Mouse (Mus musculus): ENCODE data around the gene Ano9. TPM values are rescaled to one million over a fixed set of nuclear protein-coding genes. Genes with fewer than 3 reads are reported as not detected.

The Ano9 gene
- not detected for polyA plus RNA-seq (2017; shearing (Covaris generic))

GRCm38 (mm10) chr7:141117636-141118035 is at the start of gene Ano9:
TSS of gene Ano9 (minus strand) at chr7:141117806.

GRCm38 (mm10) chr7:141122245-141122644 is 4.6 kb upstream of the Ano9 start, which contains the start of gene Ptdss2:
TSS of gene Ptdss2 (plus strand) at chr7:141122382.

DNA sequence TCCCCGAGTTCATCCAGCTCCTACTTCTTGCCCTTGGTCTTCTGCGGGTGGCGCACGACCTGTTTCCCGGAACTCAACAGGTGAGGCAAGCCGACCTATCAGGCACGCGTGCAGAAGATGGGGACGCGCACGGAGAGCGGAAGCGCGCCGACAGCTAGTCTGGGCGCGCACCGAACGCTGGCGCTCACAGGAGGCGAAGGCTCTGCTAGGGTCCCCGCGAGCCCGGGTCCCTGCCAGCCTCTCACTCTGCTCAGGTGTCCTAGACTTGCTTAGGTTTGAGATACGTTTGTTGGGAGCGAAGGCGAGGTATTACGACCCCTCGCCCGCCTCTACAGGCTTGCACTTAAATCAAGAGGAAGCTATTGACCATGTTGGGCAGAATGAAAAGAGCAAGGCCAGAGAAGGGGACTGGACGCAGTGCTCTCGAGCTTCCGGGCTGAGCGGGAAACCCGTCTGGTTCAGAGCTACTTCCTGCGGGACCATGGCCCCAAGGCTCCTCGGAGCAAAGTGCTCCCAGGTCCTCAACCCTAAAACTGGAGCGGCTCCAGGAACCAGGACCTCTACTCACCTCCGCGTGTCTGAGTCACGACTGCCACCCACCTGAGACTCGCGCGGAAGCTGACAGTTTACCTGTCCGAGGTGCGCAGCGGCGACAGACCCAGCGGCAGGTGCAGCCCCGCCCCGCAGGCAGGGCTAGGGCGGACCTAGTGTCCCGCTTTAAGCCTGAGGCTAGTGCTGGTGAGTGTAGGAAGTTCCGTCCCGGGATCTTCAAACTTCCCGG is 17.5 kb downstream of the Ano9 start, which contains the start of gene Sigirr:
Gene Sigirr, minus strand, starts transcription at position 662 of the 781 bp plus-strand sequence.

GRCm38 (mm10) chr7:141077841-141078240 is 39.8 kb downstream of the Ano9 start, which contains the start of gene Pkp3:
TSS of gene Pkp3 (plus strand) at chr7:141078218.

DNA sequence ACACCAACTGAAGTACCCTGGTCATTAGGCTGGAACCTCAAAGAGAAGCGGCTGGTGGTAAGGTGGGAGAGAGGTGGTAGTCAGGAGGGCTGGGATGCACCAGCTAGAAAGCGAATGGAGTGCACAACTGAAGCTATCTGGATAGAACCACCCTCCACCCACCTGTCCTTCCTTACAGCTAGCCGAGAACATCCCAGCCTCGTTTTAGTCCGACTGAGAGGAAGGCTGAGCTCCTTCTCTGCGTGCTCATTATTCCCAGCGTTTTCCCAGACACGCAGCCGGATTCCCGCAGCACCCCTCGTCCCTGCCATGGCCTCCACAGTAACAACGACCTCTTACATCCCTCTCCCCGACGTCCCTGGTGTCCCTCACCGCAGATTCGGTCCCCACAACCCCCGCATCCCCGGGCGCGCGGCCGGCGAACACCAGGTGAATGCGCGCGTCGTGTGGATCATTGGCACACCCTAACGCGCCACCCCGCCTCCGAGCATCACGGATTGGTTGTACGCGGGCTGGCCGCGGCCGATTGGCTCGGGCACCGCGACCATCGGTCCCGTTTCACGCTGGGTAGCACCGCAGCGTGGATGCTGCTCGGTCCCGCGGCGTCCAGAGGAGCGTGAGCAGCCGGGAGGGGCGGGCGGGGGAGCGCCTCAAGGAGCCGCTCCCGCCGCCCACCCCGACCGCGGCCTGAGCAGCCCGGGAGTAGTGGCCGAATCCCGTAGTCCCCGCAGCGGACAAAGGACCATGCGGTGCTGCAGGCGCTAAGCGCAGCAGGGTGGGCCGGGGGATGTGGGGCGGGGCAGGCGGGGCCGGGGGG is 57.0 kb downstream of the Ano9 start, which contains the start of gene B4galnt4:
Gene B4galnt4, plus strand, starts transcription at position 679 of the 817 bp plus-strand sequence.

Other genes starting within 250 kb of the Ano9 start
- gene Psmd13, start 235.8 kb downstream of the Ano9 start, polyA plus RNA-seq (2017; shearing (Covaris generic)): 144 TPM
- gene Sirt3, start 235.5 kb downstream of the Ano9 start, polyA plus RNA-seq (2017; shearing (Covaris generic)): 6.2 TPM
- not detected for gene Cox8b, start 217.4 kb downstream of the Ano9 start, polyA plus RNA-seq (2017; shearing (Covaris generic))
- gene Nlrp6, start 196.9 kb downstream of the Ano9 start, polyA plus RNA-seq (2017; shearing (Covaris generic)): not detected
- gene Pgghg, start 176.4 kb downstream of the Ano9 start, polyA plus RNA-seq (2017; shearing (Covaris generic)): 11.9 TPM
- not detected for gene Ifitm5, start 167.5 kb downstream of the Ano9 start, polyA plus RNA-seq (2017; shearing (Covaris generic))
- gene Gm45717, start 161.9 kb downstream of the Ano9 start, polyA plus RNA-seq (2017; shearing (Covaris generic)): not detected
- not detected for gene Ifitm2, start 161.8 kb downstream of the Ano9 start, polyA plus RNA-seq (2017; shearing (Covaris generic))
- gene Ifitm1, start 150.6 kb downstream of the Ano9 start, polyA plus RNA-seq (2017; shearing (Covaris generic)): not detected
- not detected for gene Ifitm3, start 107.0 kb downstream of the Ano9 start, polyA plus RNA-seq (2017; shearing (Covaris generic))
- gene Ifitm6, start 99.9 kb downstream of the Ano9 start, polyA plus RNA-seq (2017; shearing (Covaris generic)): not detected
- gene Gm17387, start 88.7 kb downstream of the Ano9 start, polyA plus RNA-seq (2017; shearing (Covaris generic)): not detected
- gene B4galnt4, start 56.7 kb downstream of the Ano9 start, polyA plus RNA-seq (2017; shearing (Covaris generic)): 0.85 TPM
- gene Pkp3, start 39.6 kb downstream of the Ano9 start, polyA plus RNA-seq (2017; shearing (Covaris generic)): 95.4 TPM
- gene Sigirr, start 17.2 kb downstream of the Ano9 start, polyA plus RNA-seq (2017; shearing (Covaris generic)): 73.6 TPM
- gene Ptdss2, start 4.6 kb upstream of the Ano9 start, polyA plus RNA-seq (2017; shearing (Covaris generic)): 8.6 TPM
- gene Rnh1, start 55.1 kb upstream of the Ano9 start, polyA plus RNA-seq (2017; shearing (Covaris generic)): 49.7 TPM
- gene Hras, start 76.2 kb upstream of the Ano9 start, polyA plus RNA-seq (2017; shearing (Covaris generic)): 25.1 TPM
- 2.3 TPM for gene Lrrc56, start 76.4 kb upstream of the Ano9 start, polyA plus RNA-seq (2017; shearing (Covaris generic))
- 6.6 TPM for gene Lmntd2, start 96.3 kb upstream of the Ano9 start, polyA plus RNA-seq (2017; shearing (Covaris generic))
- gene Rassf7, start 98.1 kb upstream of the Ano9 start, polyA plus RNA-seq (2017; shearing (Covaris generic)): 10.0 TPM
- 112 TPM for gene Phrf1, start 111.0 kb upstream of the Ano9 start, polyA plus RNA-seq (2017; shearing (Covaris generic))
- gene Irf7, start 148.7 kb upstream of the Ano9 start, polyA plus RNA-seq (2017; shearing (Covaris generic)): 103 TPM
- gene Cdhr5, start 159.0 kb upstream of the Ano9 start, polyA plus RNA-seq (2017; shearing (Covaris generic)): not detected
- gene Sct, start 161.3 kb upstream of the Ano9 start, polyA plus RNA-seq (2017; shearing (Covaris generic)): not detected
- gene Drd4, start 174.2 kb upstream of the Ano9 start, polyA plus RNA-seq (2017; shearing (Covaris generic)): not detected
- gene Deaf1, start 209.9 kb upstream of the Ano9 start, polyA plus RNA-seq (2017; shearing (Covaris generic)): 75.5 TPM
- gene Tmem80, start 209.9 kb upstream of the Ano9 start, polyA plus RNA-seq (2017; shearing (Covaris generic)): 29.6 TPM
- not detected for gene Eps8l2, start 221.1 kb upstream of the Ano9 start, polyA plus RNA-seq (2017; shearing (Covaris generic))